Mouse (Mus musculus) small intestine, adult 2 months (tissue): ENCODE measurements at regions not wholly inside any gene's neighbourhood (a gene's known extent, or its start where the extent isn't known, plus 50 kb on each side); places are given as distances from the start of the nearest gene placed in this dataset.

Experiments used
- CTCF ChIP-seq: fragments of 200-500 bp; IDR thresholded peaks from 2 replicates; pipeline ENCODE4 v1.5.1; 2012; ENCODE audit warnings: low read depth, mild to moderate bottlenecking, control low read depth, inconsistent platforms, low read length, moderate library complexity, mixed read lengths; ENCODE audit not compliant: insufficient replicate concordance, insufficient read length; ENCODE audit errors: extremely low read depth
- POLR2A ChIP-seq: fragments of 200-500 bp; IDR thresholded peaks from 2 replicates; pipeline ENCODE4 v1.6.1; 2012; ENCODE audit warnings: low read depth, mild to moderate bottlenecking, control low read depth, inconsistent platforms, low read length, moderate library complexity

GRCm38 (mm10) chr19:30358961-30359360, 126.2 kb downstream of the Mbl2 start:
- TF ChIP-seq CTCF = no peak
- TF ChIP-seq POLR2A = no peak
